In genomic region chr17:63434081-63434480, GRCm38 (mm10) we compare ENCODE assay signal across 10 mouse cellular contexts.
DNase-seq lines count a peak whose midpoint lies in the region; ATAC-seq and TF ChIP-seq lines count a peak whose summit lies in the region.
"Had no signal": no experiment of that assay in that cellular context is flagged by ENCODE, and none has a peak within 500 bp of the region (broad histone marks: within the 10 kb centered on the region; RNA-seq: fewer than 3 reads in every experiment).

No protein-coding gene starts in this region.

- 0 out of 2 replicates have a peak, but pooled peaks have one; percentile 5 for TF ChIP-seq CTCF in kidney, adult 2 months (conservative IDR thresholded peaks at IDR 0.05; ENCODE audit: insufficient read depth, insufficient read length, low read depth, low read length)

- 0 out of 2 replicates have a peak, but pooled peaks cover 2% of the 10 kb centered on the region for H3K4me1 ChIP-seq in kidney, adult 2 months (ENCODE audit: control insufficient read depth, insufficient read depth, low read length)
- 0 out of 2 replicates have a peak, but pooled peaks cover 6% of the 10 kb centered on the region for H3K4me1 ChIP-seq in kidney, embryonic 16.5 days (ENCODE audit: insufficient read depth, low read length)

- WGBS in kidney, adult 2 months, result 64% methylated on average over 6 of the region's 6 CpGs
- 56% methylated on average over 6 of the region's 6 CpGs for WGBS in kidney, embryonic 16.5 days

- H3K27me3 ChIP-seq in kidney, adult 2 months (replicated peaks; ENCODE audit: control insufficient read depth, insufficient read depth, low read length), result no peaks in the 10 kb centered on the region
- H3K27me3 ChIP-seq in kidney, embryonic 16.5 days (ENCODE audit: insufficient read depth, low read length), result no peaks in the 10 kb centered on the region
- H3K27me3 ChIP-seq: heart, embryonic 13.5 days had no signal

- no peak for TF ChIP-seq POLR2A in kidney, adult 2 months (IDR thresholded peaks at IDR 0.05; ENCODE audit: low read depth, low read length)

- ATAC-seq in kidney, embryonic 16.5 days (ENCODE audit: low FRiP score, low TSS enrichment), result no peak
- no peak for ATAC-seq in monocyte, adult 5-6 weeks (replicated peaks; ENCODE audit: insufficient number of reproducible peaks, low FRiP score, low TSS enrichment, poor library complexity, severe bottlenecking)

- DNase-seq in cerebellum, adult 8-10 months, result peak; percentile 25
- no peak for DNase-seq in cerebellum, postnatal 4 days (ENCODE audit: low spot score in 2 of 2)
- peak; percentile 29 for DNase-seq in kidney, adult 2 months
- DNase-seq in testis, postnatal 10 days (ENCODE audit: low spot score), result peak; percentile 54
- DNase-seq in testis, postnatal 14 days (ENCODE audit: low spot score), result no peak
- DNase-seq in yolk sac, embryonic 10.5 days (ENCODE audit: low spot score), result no peak
- DNase-seq: spleen, adult 18-20 months had no signal

- H3K9me3 ChIP-seq in kidney, embryonic 16.5 days (ENCODE audit: low read length), result no peaks in the 10 kb centered on the region
- H3K9me3 ChIP-seq: heart, embryonic 13.5 days had no signal

- no peak overlapping the region for H3K4me2 ChIP-seq in kidney, embryonic 16.5 days (replicated peaks; ENCODE audit: low read depth, low read length)
- H3K4me2 ChIP-seq: heart, embryonic 13.5 days had no signal

- H3K9ac ChIP-seq in kidney, embryonic 16.5 days (replicated peaks; ENCODE audit: low read length), result no peak overlapping the region
- H3K9ac ChIP-seq: heart, embryonic 13.5 days had no signal

- H3K4me3 ChIP-seq in kidney, adult 2 months (ENCODE audit: insufficient read depth, low read depth, low read length), result no peak overlapping the region
- no peak overlapping the region for H3K4me3 ChIP-seq in kidney, embryonic 16.5 days (ENCODE audit: low read length)
- H3K4me3 ChIP-seq: heart, embryonic 13.5 days had no signal

- no peak overlapping the region for H3K27ac ChIP-seq in kidney, adult 2 months (ENCODE audit: insufficient read depth, low read depth, low read length)
- no peak overlapping the region for H3K27ac ChIP-seq in kidney, embryonic 16.5 days (ENCODE audit: low read length)

- H3K36me3 ChIP-seq in kidney, adult 2 months (ENCODE audit: control insufficient read depth, insufficient read depth, low read length), result no peaks in the 10 kb centered on the region
- no peaks in the 10 kb centered on the region for H3K36me3 ChIP-seq in kidney, embryonic 16.5 days (ENCODE audit: insufficient read depth, low read length)
- H3K36me3 ChIP-seq: heart, embryonic 13.5 days had no signal

Comparison
In these comparisons a context has a peak if more than half of its experiments do, and no peak if none do; other contexts are left out.
1. DNase-seq: peak in cerebellum, adult 8-10 months (single experiment), kidney, adult 2 months (single experiment) and testis, postnatal 10 days (single experiment); none in cerebellum, postnatal 4 days (0 of 2), testis, postnatal 14 days (single experiment) and yolk sac, embryonic 10.5 days (single experiment).